Mouse (Mus musculus) bone marrow macrophage, adult 2 months (primary cell): ENCODE data around the gene N6amt1.

Source experiments
- CTCF ChIP-seq: IDR thresholded peaks from 2 replicates; pipeline ENCODE4 v1.5.1; 2012; ENCODE audit warnings: low read depth, mild to moderate bottlenecking, low read length, moderate library complexity
- POLR2A ChIP-seq: IDR thresholded peaks from 2 replicates; pipeline ENCODE4 v1.6.1; 2012; ENCODE audit warnings: mild to moderate bottlenecking, low read depth, low read length, borderline replicate concordance

DNA sequence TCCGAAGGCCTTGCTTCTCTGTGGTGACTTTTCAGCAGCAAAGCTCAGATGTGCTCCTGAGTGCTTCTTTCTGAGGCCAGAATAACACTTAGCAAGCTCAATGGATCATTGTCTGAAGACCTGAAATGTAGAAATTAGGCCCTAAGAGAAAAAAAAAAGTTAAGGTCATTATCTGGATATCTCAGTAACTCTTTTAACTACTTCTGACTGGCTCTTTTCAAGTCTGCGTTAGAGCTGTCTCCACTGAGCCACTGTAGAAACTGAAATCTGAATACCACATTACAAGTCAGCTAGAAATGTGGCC is 33.8 kb upstream of the N6amt1 start:
- TF ChIP-seq CTCF (no peak), POLR2A (no peak)
